Mouse (Mus musculus): ENCODE data around the gene Dnajc8.
"Not testable (repeated sequence)": the region's sequence is repeated elsewhere in the genome, so short reads cannot be mapped to it uniquely, and the experiment has no call there.

Gene Dnajc8

DNA sequence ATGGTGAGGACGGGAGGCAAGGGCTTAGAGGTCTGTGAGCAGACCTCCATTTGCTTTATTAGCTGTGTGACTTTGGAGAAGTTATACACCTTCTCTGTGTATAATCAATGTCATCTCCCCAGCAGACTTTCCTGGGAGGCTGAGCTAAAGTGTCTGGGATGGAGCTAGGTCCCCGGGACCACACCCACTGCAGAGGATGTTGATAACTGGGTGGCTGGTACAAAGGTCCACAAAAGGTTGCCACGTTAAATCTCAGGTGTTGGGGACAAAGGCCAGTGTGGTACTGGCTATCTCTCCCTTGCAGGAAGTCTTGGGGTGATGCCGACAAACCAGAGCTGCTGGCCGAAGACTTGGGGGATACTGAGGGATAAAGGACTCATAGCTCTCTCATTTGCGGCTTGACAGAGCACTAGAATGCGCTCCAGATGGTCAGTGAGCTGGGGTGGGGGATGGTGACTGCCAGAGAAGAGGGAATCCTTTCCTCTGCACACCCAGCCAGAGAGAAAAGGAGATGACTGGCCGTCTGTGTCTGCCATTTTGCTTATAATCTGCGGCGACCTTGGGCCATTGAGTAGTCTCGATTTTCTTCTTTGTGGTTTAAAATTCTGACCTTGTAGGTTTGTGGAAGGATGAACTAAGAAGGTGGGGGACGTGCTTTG lies 29.9 kb downstream of the Dnajc8 start:
- DNase-seq (ENCODE audit: extremely low read depth, low read depth) = no peak

DNA sequence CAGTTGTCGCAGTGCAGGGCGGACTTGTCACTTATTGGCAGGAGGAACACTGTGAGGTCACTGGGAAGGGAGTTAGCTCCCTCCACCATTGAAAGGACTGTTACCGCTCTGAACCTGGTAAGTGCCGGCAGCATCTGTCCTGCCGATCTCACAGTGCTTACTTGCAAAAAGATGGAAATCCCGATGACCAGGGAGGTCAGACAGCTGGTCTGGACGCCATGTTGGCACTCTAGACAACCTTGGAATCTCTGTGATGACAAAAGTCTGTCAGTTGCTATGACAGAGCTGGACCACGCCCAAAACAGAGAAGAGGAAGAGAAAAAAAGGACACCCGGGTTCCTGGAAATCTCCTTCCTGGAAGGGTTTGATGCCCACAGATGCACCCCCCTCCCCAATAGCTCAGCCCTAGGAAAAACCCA lies 32.0 kb downstream of the Dnajc8 start:
- DNase-seq (ENCODE audit: extremely low read depth, low read depth) = peak; percentile 78

DNA sequence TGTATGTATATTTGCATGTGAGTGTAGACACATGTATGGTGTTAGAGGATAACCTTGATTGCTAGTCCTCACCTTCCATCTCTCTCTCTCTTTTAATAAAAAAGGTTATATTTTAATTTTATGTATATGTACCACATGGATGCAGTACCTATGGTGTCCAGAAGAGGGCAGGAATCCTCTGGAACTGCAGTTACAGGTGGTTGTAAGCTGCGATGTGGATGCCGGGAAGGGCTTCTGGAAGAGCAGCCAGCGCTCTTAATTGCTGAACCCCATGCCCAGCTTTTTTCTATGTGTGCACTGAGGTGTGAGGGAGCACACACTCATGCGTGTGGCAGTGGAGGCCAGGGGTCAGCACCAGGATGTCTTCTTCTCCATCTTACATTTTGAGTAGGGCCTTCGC lies 33.8 kb downstream of the Dnajc8 start:
- no peak for DNase-seq (ENCODE audit: extremely low read depth, low read depth)

DNA sequence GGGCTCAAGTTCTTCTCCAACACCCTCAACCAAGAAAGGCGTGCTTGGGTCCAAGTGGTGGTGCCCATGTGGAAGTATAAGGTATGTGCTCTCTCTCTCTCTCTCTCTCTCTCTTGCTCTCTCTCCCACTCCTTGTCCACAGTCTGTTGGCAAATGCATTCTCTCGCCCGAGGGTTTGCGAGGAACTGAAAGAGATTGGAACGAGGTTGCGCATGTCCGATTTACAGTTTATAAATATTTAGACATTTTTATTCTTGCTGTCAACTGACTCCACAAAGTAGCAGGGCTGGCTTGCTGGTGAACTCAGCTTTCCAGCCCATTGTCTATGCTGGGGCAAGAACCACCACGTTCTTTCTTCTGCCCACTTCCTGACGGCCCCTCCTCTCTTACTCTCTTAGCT lies 35.8 kb downstream of the Dnajc8 start:
- DNase-seq (ENCODE audit: extremely low read depth, low read depth) = no peak

DNA sequence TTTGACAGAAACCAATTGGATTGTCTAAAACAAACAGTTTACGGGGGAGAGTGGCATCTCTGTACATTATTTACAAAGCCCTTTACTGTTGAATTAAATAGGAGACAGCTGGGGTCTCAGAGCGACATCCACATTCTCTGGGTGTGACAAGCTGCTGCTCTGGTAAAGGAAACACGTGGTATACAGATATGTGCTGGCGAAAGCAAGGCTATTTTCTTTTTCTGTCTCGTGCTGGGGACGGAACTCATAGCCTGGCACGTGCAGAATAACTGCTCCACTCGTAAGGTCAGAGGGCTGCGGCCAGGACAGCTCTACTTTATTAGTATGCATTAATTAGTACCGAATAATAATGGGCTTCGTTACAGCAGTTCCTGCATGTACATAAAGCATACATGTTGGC lies 38.0 kb downstream of the Dnajc8 start:
- DNase-seq (ENCODE audit: extremely low read depth, low read depth) = no peak

DNA sequence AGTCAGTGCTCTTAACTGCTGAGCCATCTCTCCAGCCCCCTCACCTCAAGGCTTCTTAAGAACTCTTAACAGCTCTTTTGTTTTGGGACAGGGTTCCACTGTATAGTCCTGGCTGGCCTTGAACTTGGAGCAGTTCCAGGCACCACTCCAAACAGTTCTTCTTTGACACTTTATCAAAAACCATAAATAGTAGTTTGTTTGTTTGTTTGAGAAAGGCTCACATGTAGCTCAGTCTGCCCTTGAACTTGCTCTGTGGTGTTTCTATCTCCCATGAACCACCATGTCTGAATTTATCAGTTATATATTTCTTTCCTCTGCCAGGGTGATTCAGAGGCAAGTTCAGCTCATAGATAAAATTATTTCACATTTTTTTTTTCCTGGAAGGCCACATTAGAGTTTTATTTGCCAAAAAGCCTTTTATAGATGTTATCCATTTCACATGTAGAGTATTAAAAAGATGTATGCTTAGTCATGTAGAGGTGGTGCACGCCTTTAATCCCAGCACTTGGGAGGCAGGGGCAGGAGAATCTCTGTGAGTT lies 39.5 kb downstream of the Dnajc8 start:
- DNase-seq (ENCODE audit: extremely low read depth, low read depth) = no peak

DNA sequence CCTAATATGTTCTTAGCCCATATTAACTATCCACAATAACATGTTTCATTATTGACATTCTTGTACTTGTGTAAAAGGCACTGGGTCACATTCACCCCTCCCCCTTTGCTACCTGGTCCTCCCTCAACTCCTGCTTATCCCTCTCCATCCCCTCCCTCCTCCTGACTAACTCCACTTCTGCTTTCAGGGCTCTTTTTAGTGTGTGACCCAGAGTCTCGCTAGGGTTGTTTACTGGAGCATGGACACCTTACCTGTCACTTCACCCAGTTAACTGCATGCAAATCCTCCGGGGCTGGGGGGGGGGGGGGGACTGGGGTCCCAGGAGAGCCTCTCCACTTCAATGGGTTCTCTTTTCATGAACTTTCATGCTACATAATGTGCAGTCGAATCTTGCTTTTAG lies 48.4 kb downstream of the Dnajc8 start:
- no peak for DNase-seq (ENCODE audit: extremely low read depth, low read depth)

DNA sequence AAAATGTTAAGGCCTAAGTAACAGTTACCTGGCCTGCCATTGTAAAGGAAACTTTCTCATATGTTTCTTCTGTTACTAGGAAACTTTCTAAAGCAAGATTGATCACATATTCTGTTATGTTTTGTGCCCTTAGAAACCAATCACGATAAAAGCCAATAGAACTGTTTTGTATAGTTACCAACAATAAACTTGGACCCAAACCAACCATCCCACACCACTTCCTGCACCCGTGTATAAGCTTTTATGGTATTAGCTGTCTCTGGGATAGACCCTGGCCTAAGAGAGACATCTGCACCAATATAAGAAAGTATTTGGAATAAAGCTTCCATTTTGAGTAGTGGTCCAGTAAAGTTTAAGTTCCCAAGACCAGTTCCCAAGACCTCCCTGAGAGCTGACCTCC lies 49.6 kb downstream of the Dnajc8 start:
- no peak for DNase-seq (ENCODE audit: extremely low read depth, low read depth)

DNA sequence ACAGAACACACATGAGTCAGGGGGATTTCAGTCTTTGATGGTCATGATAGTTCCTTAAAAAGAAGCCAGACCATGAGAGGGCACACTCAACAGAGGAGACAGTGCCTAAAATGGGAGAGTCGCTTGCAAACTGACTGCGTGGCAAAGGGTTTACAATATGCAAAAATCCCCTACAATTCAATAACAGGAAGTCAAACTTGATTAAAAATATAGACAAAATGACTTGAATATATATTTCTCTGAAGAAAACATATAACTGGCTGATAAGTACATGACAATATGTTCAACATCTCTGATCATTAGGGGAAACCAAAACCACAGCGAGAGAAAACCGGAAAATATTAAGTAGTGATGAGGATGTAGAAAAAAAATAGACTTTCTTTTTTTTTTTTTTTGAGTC lies 50.9 kb downstream of the Dnajc8 start:
- DNase-seq (ENCODE audit: extremely low read depth, low read depth) = no peak

DNA sequence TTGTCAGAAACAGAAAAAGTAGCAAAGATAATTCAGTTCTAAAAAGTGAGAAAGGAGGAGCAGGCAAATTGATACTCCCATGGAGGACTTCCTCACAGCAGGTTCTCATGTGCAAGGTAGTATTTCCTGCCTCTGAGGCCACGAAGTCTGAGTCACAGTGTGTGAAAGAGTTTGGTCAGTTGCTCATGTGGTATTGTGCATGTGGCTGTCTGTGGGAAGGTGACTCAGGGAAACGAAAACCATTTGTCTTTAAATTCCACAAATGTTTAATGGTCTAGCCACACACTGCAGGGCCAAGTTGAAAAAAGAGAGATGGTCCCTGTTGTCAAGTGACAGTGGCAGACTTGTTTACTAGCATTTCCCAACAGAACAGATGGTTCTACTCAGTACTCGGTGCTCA lies 53.2 kb downstream of the Dnajc8 start:
- no peak for DNase-seq (ENCODE audit: extremely low read depth, low read depth)

DNA sequence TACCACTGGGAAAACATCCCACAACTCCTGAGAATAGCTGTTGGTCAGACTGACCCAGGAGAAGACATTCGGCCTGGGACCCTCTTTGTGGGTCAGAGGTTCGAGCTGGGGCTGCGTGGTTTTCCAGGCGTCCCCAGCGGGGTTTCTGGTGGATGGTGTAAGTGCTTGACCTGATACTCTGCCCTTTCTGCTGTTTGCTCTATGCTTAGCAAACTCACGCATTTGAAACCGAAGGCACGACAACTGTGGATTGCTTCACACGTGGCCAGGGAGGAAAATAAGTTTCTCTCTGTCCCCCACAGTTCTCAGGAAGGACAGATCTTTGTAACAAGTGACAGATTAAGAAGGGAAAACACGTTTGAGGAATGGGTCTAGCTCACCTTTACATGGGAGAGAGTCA lies 55.3 kb downstream of the Dnajc8 start:
- DNase-seq (ENCODE audit: extremely low read depth, low read depth) = no peak

DNA sequence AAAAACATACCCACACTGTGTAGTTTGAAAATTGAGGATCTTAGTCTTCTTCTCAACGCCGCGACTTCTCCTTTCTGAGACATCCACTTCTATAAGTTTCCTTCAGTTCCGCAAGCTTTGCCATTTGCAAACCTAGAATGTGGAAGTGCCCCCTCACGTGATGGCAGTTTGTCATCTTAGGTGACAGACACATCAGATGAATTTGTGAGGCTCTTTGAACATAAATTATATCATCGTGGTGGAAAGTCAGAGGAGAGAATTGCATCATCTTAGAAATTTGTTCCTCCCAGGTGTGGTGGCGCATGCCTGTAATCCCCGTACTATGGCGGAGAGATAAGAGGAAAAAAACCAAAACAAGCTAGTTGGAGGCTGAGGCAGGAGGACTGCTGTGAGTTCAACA lies 57.6 kb downstream of the Dnajc8 start:
- peak; percentile 95 for DNase-seq (ENCODE audit: extremely low read depth, low read depth)

DNA sequence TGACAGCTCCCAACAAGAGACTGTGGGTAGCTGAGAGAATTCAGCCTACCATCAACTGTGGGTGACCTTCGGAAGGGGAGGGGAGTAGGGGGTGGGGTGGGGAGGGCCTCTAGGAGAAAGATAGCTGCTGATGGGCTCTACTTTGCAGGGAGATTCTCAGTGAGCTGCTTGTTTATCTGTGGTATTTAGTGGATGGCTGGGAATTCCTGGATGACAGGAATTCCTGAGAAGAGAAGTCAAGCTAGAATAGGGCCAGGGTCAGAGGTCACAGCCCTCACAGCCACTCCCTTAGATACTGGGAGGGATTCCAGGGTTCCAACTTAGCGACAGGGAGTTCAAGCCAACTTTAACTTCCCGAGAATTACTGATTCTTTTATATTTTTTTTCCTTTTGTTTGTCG lies 58.8 kb downstream of the Dnajc8 start:
- DNase-seq (ENCODE audit: extremely low read depth, low read depth) = no peak

DNA sequence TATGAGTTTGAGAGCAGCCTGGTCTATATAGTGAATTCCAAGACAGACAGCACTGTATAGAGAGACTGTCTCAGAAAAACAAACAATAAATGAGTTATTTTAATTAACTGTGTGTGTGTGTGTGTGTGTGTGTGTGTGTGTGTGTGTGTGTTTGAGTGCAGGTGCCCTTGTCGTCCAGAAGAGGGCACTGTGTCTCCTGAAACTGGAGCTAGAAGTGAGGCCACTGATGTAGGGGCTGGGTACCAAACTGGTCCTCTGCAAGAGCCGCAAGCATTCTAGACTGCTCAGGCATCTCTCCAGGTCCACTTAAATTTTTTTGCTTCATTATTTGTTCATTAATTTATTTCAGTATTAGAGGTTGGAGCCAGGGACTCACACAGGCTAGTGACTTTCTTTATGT lies 63.5 kb downstream of the Dnajc8 start:
- no peak for DNase-seq (ENCODE audit: extremely low read depth, low read depth)

DNA sequence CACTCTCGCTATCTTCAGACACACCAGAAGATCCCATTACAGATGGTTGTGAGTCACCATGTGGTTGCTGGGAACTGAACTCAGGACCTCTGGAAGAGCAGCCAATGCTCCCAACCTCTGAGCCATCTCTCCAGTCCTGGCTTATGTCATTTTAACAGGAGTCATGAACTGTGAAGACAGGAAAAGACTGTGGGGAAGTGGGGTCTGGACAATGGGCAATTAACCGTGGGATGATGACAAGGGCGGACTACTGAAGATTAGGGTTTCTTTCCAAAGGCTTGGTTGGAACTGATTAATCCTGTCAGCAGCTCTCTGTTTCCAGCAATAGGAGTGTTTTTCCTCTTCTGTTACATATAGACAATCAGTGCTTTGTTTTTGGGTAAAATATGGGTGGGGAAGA lies 64.4 kb downstream of the Dnajc8 start:
- no peak for DNase-seq (ENCODE audit: extremely low read depth, low read depth)

DNA sequence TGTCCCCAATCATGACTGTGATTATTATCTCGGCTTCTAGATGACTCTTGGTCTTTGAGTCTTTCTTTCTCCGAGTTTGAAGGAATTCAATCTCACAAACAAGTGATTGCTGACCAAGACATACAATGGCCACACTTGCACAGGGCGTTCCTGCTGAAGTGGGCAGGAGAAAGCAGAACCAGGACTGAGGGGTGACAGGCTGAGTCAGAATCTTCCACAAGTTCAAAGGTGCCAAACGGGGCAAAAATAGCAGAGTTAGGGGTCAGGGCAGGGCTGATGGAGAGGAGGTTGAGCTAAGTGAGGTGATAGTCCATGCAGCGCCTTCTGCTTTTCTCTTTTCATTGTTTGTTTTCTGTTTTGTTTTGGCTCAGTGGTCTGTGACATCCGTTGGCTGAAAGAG lies 65.1 kb downstream of the Dnajc8 start:
- DNase-seq (ENCODE audit: extremely low read depth, low read depth) = no peak

DNA sequence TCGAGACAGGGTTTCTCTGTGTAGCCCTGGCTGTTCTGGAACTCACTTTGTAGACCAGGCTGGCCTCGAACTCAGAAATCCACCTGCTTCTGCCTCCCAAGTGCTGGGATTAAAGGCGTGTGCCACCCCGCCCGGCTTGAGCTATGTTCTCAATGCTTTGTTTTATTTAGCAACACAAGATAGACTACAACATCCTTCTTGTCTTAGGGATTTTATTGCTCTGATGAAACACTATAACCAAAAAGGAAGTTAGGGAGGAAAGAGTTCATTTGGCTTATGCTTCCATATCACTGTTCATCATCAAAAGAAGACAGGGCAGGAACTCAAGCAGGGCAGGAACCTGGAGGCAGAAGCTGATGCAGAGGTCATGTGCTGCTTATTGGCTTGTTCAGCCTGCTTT lies 65.9 kb downstream of the Dnajc8 start:
- not testable (repeated sequence) for DNase-seq (ENCODE audit: extremely low read depth, low read depth)

Data from MEL-GATA-1-ER (cell line).